Mouse (Mus musculus) R1 (cell line): ENCODE measurements around the gene Mta1.
A peak's percentile ranks its signal among the peaks of the same experiment; 100 is the strongest.

Source experiments
- DNase-seq: peaks from one replicate; pipeline ENCODE4 v3.0.0-alpha.2; 2018; ENCODE audit warnings: low read depth, low spot score

The Mta1 gene

GRCm38 (mm10) chr12:113149341-113149740 lies 51.3 kb downstream of the Mta1 start:
- DNase-seq, result peak; percentile 46

GRCm38 (mm10) chr12:113149896-113150295 lies 51.8 kb downstream of the Mta1 start:
- no peak for DNase-seq

GRCm38 (mm10) chr12:113150591-113150990 lies 52.5 kb downstream of the Mta1 start:
- no peak for DNase-seq

GRCm38 (mm10) chr12:113151046-113151445 lies 53.0 kb downstream of the Mta1 start:
- DNase-seq, result no peak

- DNase-seq, result peak; percentile 50
Measured at GRCm38 (mm10) chr12:113151661-113152271, 53.7 kb downstream of the Mta1 start.

GRCm38 (mm10) chr12:113152272-113152661 lies 54.2 kb downstream of the Mta1 start:
- peak; percentile 52 for DNase-seq

- no peak for DNase-seq
Measured at GRCm38 (mm10) chr12:113152991-113153525, 55.0 kb downstream of the Mta1 start.

GRCm38 (mm10) chr12:113153971-113154370 lies 55.9 kb downstream of the Mta1 start:
- no peak for DNase-seq

- DNase-seq, result no peak
Measured at GRCm38 (mm10) chr12:113154747-113155075, 56.6 kb downstream of the Mta1 start.

- peak; percentile 67 for DNase-seq
Measured at GRCm38 (mm10) chr12:113155076-113155771, 57.1 kb downstream of the Mta1 start.

GRCm38 (mm10) chr12:113155887-113156539 lies 57.9 kb downstream of the Mta1 start, which contains the start of gene Tedc1:
TSS of gene Tedc1 (plus strand) at chr12:113156421.
- DNase-seq, result peak; percentile 100

- peak; percentile 96 for DNase-seq
Measured at GRCm38 (mm10) chr12:113156540-113156929, 58.5 kb downstream of the Mta1 start.

- no peak for DNase-seq
Measured at GRCm38 (mm10) chr12:113157002-113157401, 58.9 kb downstream of the Mta1 start.

GRCm38 (mm10) chr12:113157521-113157920 lies 59.4 kb downstream of the Mta1 start:
- DNase-seq, result no peak

- no peak for DNase-seq
Measured at GRCm38 (mm10) chr12:113157971-113158370, 59.9 kb downstream of the Mta1 start.

- no peak for DNase-seq
Measured at GRCm38 (mm10) chr12:113163561-113164006, 65.5 kb downstream of the Mta1 start.

GRCm38 (mm10) chr12:113168031-113168536 lies 70.0 kb downstream of the Mta1 start:
- no peak for DNase-seq

- peak; percentile 84 for DNase-seq
Measured at GRCm38 (mm10) chr12:113176960-113177725, 79.1 kb downstream of the Mta1 start.

- no peak for DNase-seq
Measured at GRCm38 (mm10) chr12:113181020-113181419, 82.9 kb downstream of the Mta1 start.

GRCm38 (mm10) chr12:113184945-113185344 lies 86.9 kb downstream of the Mta1 start:
- DNase-seq, result no peak
